Mouse (Mus musculus) hindbrain, postnatal 0 days (tissue): ENCODE data around the gene Tmem203. TPM values are rescaled to one million over a fixed set of nuclear protein-coding genes. Genes with fewer than 3 reads are reported as not detected.

Experiments
- ATAC-seq: fragments of 200-750 bp; cut with Nextera tagmentation; 2 replicates; pipeline ENCODE4 v1.8.0; 2017; ENCODE audit warnings: mild to moderate bottlenecking, moderate TSS enrichment, moderate library complexity
- DNase-seq: peaks from one replicate; pipeline ENCODE4 v3.0.0-alpha.2; 2015; ENCODE audit warnings: low spot score
- H3K27ac ChIP-seq: fragments of 300-500 bp; sonication (generic); 2 replicates; pipeline ENCODE4 v1.5.1; 2014; ENCODE audit warnings: mild to moderate bottlenecking
- H3K27me3 ChIP-seq: fragments of 300-500 bp; sonication (generic); 2 replicates; pipeline ENCODE4 v1.6.1; 2014; ENCODE audit warnings: low read length, mixed read lengths; ENCODE audit not compliant: insufficient read depth
- H3K36me3 ChIP-seq: fragments of 300-500 bp; sonication (generic); 2 replicates; pipeline ENCODE4 v1.6.1; 2014; ENCODE audit warnings: low read length, mixed read lengths; ENCODE audit not compliant: insufficient read depth
- H3K4me1 ChIP-seq: fragments of 300-500 bp; sonication (generic); 2 replicates; pipeline ENCODE4 v1.6.1; 2014; ENCODE audit warnings: antibody characterized with exemption, low read length, mixed read lengths; ENCODE audit not compliant: insufficient read depth
- H3K4me2 ChIP-seq: fragments of 300-500 bp; sonication (generic); 2 replicates; pipeline ENCODE4 v1.6.1; 2014; ENCODE audit warnings: low read depth, mild to moderate bottlenecking, low read length, moderate library complexity, mixed read lengths
- H3K4me3 ChIP-seq: fragments of 300-500 bp; sonication (generic); 2 replicates; pipeline ENCODE4 v1.5.1; 2014; ENCODE audit warnings: low read length
- H3K9ac ChIP-seq: fragments of 300-500 bp; sonication (generic); replicated peaks from 2 replicates; pipeline ENCODE4 v1.6.1; 2014; ENCODE audit warnings: mild to moderate bottlenecking, low read length, moderate library complexity, mixed read lengths
- H3K9me3 ChIP-seq: fragments of 300-500 bp; sonication (generic); 2 replicates; pipeline ENCODE4 v1.6.1; 2016; ENCODE audit warnings: low read length, mixed read lengths
- CTCF ChIP-seq: IDR thresholded peaks from 2 replicates; pipeline ENCODE4 v1.5.1; 2016; ENCODE audit warnings: antibody characterized with exemption, control low read depth, low read depth
- WGBS: fragments of 180-500 bp; shearing (Covaris S2); extraction: QIAGEN DNeasy Blood & Tissue Kit; methylation state at CpG from one replicate; pipeline ENCODE4 v1.1.7; 2014; 5-methylcytosine and 5-hydroxymethylcytosine counted together
- polyA plus RNA-seq: library from polyadenylated mRNA; unstranded; fragments of >200 nt; fragmentation: Nextera tagmentation; extraction: Ambion mirVana; gene quantifications from 2 replicates; pipeline ENCODE4 v1.2.1, GENCODE M21; 2015
- total RNA-seq: library from RNA; depleted of rRNA; stranded (reverse); fragments of >200 nt; gene quantifications from 2 replicates; pipeline ENCODE4 v1.2.3, GENCODE M21; 2014

Gene Tmem203
- total and polyA plus RNA-seq, 2 experiments from 2014 or later, result 26.7 to 56.2 TPM

DNA sequence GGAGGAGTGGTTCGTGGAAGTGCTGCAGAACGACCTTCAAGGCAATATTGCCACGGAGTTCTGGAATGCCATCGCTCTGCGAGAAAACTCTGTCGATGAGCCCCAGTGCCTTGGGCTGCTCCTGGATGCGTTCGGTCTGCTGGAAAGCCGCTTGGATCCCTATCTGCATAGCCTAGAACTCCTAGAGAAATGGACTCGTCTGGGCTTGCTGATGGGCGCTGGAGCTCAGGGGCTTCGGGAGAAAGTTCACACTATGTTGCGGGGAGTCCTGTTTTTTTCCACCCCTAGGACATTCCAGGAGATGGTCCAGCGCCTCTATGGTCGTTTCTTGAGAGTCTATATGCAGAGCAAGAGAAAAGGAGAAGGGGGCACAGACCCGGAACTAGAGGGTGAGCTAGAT is 17.8 kb downstream of the Tmem203 start:
- Histone ChIP-seq H3K9me3 (no peaks in the 10 kb centered on the region), H3K27ac (peak overlapping the region; percentile 87), H3K4me2 (peak overlapping the region; percentile 95), H3K4me3 (peak overlapping the region; percentile 89), H3K27me3 (no peaks in the 10 kb centered on the region), H3K36me3 (peaks cover 54% of the 10 kb centered on the region), H3K4me1 (peaks cover 20% of the 10 kb centered on the region), H3K9ac (peak overlapping the region; percentile 79)
- TF ChIP-seq CTCF, result no peak
- ATAC-seq (no peak), DNase-seq (no peak)
- 38% methylated on average over 16 of the region's 16 CpGs for WGBS

DNA sequence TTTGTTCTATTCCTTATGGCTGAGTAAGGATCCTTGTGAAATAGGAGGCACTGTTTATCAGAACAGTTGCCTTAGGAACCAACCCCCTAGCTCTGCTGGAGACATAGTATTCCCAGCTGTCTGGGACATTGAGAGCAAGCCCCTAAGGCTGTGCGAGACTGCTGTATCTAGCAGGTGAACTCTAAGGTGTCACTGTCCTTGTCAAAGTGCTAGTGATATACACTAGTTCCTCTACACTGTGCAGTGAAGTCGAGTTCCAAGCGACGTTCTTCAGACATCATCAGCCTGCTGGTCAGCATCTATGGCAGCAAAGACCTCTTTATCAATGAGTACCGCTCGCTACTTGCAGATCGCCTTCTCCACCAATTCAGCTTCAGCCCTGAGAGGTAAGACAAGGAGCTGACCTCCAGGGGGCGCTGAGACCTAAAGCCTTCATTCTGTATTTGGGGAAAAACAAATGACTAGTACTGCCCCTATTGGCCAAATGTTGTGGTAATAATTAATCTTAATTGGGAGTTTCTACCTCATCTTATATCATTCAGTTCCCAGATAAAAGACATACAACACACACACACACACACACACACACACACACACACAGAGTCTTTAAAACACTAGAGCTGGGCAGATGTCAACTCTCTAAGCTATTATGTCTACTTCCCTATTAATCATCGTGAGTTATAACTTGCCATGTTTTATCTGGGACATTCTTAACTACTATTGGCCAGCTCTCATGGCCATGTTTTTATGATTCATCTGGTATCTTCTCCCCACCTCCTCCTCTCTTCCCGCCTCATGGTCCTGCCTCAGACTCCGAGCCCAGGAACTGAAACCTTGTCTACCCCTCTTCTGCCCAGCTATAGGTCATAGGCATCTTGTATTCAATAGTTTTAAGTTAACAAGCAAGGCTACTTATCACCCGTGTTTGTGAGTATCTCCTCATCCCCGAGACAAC is 24.0 kb downstream of the Tmem203 start:
- Histone ChIP-seq H3K36me3 (peaks cover 80% of the 10 kb centered on the region), H3K9me3 (no peaks in the 10 kb centered on the region), H3K4me1 (no peaks in the 10 kb centered on the region), H3K27me3 (no peaks in the 10 kb centered on the region), H3K4me3 (no peak overlapping the region), H3K4me2 (no peak overlapping the region), H3K9ac (no peak overlapping the region), H3K27ac (no peak overlapping the region)
- peak; percentile 90 for TF ChIP-seq CTCF
- peak; percentile 62 for ATAC-seq
- DNase-seq, result peak; percentile 93
- 60% methylated on average over 13 of the region's 13 CpGs for WGBS

DNA sequence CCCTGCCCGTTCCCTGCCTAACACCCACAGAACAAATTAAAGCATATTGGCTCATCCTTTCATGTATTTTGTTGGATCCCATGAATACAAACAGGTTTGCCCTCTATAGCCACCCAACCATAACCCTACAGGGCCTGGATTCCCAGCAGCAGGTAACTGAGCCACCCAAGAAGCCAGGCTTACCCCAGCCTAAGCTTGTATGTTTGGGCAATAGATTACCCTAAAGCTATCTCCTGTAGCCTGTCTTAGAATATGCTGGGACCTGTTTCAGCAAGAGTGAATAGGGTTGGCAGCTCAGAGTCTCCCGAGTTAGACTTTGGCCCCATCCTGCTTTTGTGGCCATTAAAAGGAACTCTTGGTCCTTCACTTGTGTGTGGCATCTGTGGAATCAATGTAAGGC is 30.3 kb downstream of the Tmem203 start:
- peaks cover 39% of the 10 kb centered on the region for H3K36me3 ChIP-seq
- no peak overlapping the region for H3K4me3 ChIP-seq
- no peak overlapping the region; the same call in 1 of the 2 replicates for H3K27ac ChIP-seq
- ATAC-seq (no peak), DNase-seq (no peak)
- 88% methylated on average over 2 of the region's 2 CpGs for WGBS
- no peaks in the 10 kb centered on the region for H3K9me3 ChIP-seq
- H3K27me3 ChIP-seq, result no peaks in the 10 kb centered on the region
- no peak overlapping the region for H3K4me2 ChIP-seq
- peaks cover 26% of the 10 kb centered on the region; the same call in 1 of the 2 replicates for H3K4me1 ChIP-seq
- no peak overlapping the region for H3K9ac ChIP-seq
- TF ChIP-seq CTCF, result no peak

DNA sequence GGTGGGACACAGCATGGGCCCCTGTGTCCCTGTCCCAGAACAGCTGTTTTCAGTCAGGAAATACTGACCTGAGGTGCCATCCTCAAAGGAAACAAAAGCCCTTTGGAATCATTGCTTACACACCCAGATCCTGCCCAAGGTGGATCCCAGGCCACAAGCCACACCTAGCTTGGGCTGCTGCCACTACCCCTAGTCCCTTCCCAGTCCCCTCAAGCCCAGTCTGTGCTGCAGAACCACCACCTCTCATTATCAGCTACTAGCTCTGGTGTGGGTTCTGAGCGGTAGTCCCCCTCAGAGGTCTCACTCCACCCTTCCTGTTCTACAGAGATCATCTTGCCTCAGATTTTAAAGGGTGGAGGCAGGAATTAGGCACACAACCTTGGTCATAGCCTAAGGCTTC is 31.1 kb downstream of the Tmem203 start:
- H3K4me3 ChIP-seq, result no peak overlapping the region
- H3K9me3 ChIP-seq, result no peaks in the 10 kb centered on the region
- peaks cover 32% of the 10 kb centered on the region; the same call in 1 of the 2 replicates for H3K4me1 ChIP-seq
- H3K27ac ChIP-seq, result no peak overlapping the region; the same call in 1 of the 2 replicates
- no peak overlapping the region for H3K9ac ChIP-seq
- peaks cover 32% of the 10 kb centered on the region for H3K36me3 ChIP-seq
- H3K27me3 ChIP-seq, result no peaks in the 10 kb centered on the region
- no peak for TF ChIP-seq CTCF
- no peak for ATAC-seq
- no peak overlapping the region for H3K4me2 ChIP-seq
- 72% methylated on average over 1 of the region's 1 CpGs for WGBS
- no peak for DNase-seq

DNA sequence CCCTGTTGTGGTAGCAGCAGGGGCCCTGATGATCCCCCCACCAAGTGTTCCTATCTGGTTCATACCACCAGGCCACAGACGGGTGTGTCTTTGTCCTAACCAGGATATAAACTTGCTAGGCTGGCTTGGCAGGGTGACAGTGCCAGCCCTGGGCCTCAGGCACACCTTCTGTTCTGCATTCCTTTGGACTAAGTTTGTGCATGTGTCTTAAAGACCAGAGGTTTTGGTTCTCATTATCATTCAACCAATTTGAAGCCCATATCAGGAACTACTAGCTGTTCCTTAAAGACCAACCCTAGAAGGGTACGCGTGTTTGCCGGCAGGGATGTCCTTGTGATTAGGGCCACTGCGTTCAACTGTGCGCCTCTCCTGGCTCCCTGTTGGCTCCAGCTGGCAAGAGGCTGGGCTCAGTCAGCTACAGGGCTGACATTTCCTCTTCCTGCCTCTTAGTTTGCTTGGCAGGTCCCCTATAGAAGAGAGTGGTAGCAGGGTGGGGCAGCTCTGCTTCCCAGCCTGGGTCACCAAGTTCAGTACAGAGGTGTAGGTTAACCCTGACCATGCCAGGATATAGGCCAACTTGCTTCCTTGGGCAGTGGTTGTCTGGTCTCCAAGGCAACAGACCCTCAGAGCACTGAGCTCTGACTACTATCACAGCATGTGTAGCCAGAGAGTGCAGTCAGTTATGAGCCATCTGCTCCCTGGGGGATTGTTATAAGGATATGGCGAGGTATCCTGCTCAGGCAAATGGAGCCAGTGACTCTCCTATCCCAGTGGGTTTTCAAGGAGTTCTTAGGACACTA is 31.8 kb downstream of the Tmem203 start:
- Histone ChIP-seq H3K4me2 (no peak overlapping the region), H3K9ac (no peak overlapping the region), H3K36me3 (peaks cover 28% of the 10 kb centered on the region), H3K27me3 (0 out of 2 replicates have a peak, but pooled peaks cover 6% of the 10 kb centered on the region), H3K27ac (no peak overlapping the region), H3K4me3 (no peak overlapping the region), H3K4me1 (peaks cover 32% of the 10 kb centered on the region; the same call in 1 of the 2 replicates), H3K9me3 (no peaks in the 10 kb centered on the region)
- no peak for DNase-seq
- no peak; the same call in 1 of the 2 replicates for ATAC-seq
- no peak for TF ChIP-seq CTCF
- WGBS, result 42% methylated on average over 7 of the region's 7 CpGs

DNA sequence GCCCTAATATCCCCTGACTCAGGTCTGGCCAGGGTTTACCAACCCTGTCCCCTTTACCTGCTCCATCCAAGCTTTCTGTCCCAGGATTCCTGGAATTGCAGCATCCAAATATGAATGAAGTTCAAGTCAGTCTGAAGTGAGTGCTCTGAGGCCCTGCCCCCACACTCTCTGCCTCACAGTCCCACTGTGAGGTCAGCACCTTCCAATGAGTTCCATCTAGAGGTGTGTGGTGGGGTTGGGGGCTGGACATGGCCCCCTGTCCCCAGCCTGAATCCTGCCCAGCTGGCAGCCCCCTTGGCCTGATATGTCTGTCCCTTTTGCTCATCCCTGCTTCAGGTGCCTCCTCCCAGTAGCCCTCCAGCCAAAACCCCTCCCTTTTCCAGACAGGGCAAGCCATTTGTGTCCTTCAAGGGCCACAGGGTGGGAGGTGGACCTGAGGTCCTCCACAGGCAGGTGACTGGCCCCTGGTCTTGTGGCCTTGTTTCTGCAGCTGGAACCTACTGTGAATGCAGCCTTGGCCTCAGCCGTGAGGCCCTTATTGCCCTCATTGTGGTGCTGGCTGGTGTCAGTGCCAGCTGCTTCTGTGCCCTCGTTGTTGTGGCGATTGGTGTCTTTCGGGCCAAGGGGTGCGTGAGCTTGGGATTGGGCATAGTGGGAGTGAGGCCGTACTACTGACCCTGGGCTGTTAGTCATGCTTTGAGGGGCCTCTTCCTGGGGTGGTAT is 32.8 kb downstream of the Tmem203 start, which contains the start of gene Tmem210:
Tmem210 (plus strand) TSS at position 219 of the 723 bp plus-strand sequence.
- H3K27me3 ChIP-seq, result peaks cover 16% of the 10 kb centered on the region; the same call in 1 of the 2 replicates
- no peak for ATAC-seq
- no peak within 1 kb of the TSS for H3K4me3 ChIP-seq
- H3K27ac ChIP-seq, result no peak within 1 kb of the TSS
- no peak for TF ChIP-seq CTCF
- no peak within 1 kb of the TSS for H3K4me2 ChIP-seq
- no peak within 1 kb of the TSS for H3K9ac ChIP-seq
- no peaks in the 10 kb centered on the region for H3K9me3 ChIP-seq
- DNase-seq, result no peak
- 64% methylated on average over 6 of the region's 6 CpGs for WGBS
- H3K36me3 ChIP-seq, result peaks cover 18% of the 10 kb centered on the region
- peaks cover 36% of the 10 kb centered on the region; the same call in 1 of the 2 replicates for H3K4me1 ChIP-seq
